In genomic region chr5:96716273-96717034, GRCm38 (mm10) we compare ENCODE assay signal across 16 mouse cellular contexts.
DNase-seq lines count a peak whose midpoint lies in the region; ATAC-seq and TF ChIP-seq lines count a peak whose summit lies in the region.
"Had no signal": no experiment of that assay in that cellular context is flagged by ENCODE, and none has a peak within 500 bp of the region (broad histone marks: within the 10 kb centered on the region; RNA-seq: fewer than 3 reads in every experiment).

No protein-coding gene starts in this region.

- TF ChIP-seq EP300 in stomach, postnatal 0 days (optimal IDR thresholded peaks at IDR 0.05), result no peak

- no peak for DNase-seq in liver, embryonic 11.5 days (ENCODE audit: low spot score)
- DNase-seq in stomach, postnatal 0 days (ENCODE audit: low spot score), result no peak
- DNase-seq in kidney, postnatal 14 days, result no peak
- DNase-seq in cerebellum, adult 11 months, result no peak
- DNase-seq: adrenal gland, adult 8-10 months; cerebellum, adult 11-12 months; cerebellum, postnatal 36 days; kidney, adult 18-20 months; kidney, postnatal 25 days; lung, postnatal 10 days had no signal

- TF ChIP-seq CTCF in stomach, postnatal 0 days (IDR thresholded peaks at IDR 0.05; ENCODE audit: low read depth), result no peak

- H3K9ac ChIP-seq in liver, embryonic 11.5 days (ENCODE audit: low read depth, low read length), result no peak overlapping the region
- no peak overlapping the region for H3K9ac ChIP-seq in liver, embryonic 12.5 days
- no peak overlapping the region for H3K9ac ChIP-seq in forebrain, embryonic 15.5 days (replicated peaks)
- no peak overlapping the region for H3K9ac ChIP-seq in hindbrain, embryonic 16.5 days (ENCODE audit: low read depth, low read length)
- H3K9ac ChIP-seq in stomach, postnatal 0 days (ENCODE audit: low read length), result no peak overlapping the region
- H3K9ac ChIP-seq: limb, embryonic 12.5 days; liver, embryonic 15.5 days had no signal

- H3K4me1 ChIP-seq in liver, embryonic 11.5 days (replicated peaks; ENCODE audit: control insufficient read depth, insufficient read depth, low read length), result no peaks in the 10 kb centered on the region; the same call in 1 of the 2 replicates
- H3K4me1 ChIP-seq in liver, embryonic 12.5 days, result no peaks in the 10 kb centered on the region
- peaks cover 8% of the 10 kb centered on the region for H3K4me1 ChIP-seq in forebrain, embryonic 15.5 days
- H3K4me1 ChIP-seq in hindbrain, embryonic 16.5 days (ENCODE audit: control insufficient read depth, insufficient read depth, low read depth, low read length), result peaks cover 3% of the 10 kb centered on the region
- H3K4me1 ChIP-seq in stomach, postnatal 0 days (replicated peaks; ENCODE audit: control insufficient read depth, insufficient read depth), result no peaks in the 10 kb centered on the region
- H3K4me1 ChIP-seq: limb, embryonic 12.5 days; liver, embryonic 15.5 days had no signal

- no peaks in the 10 kb centered on the region for H3K27me3 ChIP-seq in liver, embryonic 11.5 days (replicated peaks; ENCODE audit: control insufficient read depth, insufficient read depth, low read length)
- no peaks in the 10 kb centered on the region for H3K27me3 ChIP-seq in liver, embryonic 12.5 days (replicated peaks)
- H3K27me3 ChIP-seq in forebrain, embryonic 15.5 days, result no peaks in the 10 kb centered on the region
- no peaks in the 10 kb centered on the region for H3K27me3 ChIP-seq in hindbrain, embryonic 16.5 days (replicated peaks; ENCODE audit: control insufficient read depth, insufficient read depth, low read length)
- H3K27me3 ChIP-seq in stomach, postnatal 0 days (ENCODE audit: control insufficient read depth, insufficient read depth, low read length), result no peaks in the 10 kb centered on the region
- H3K27me3 ChIP-seq: limb, embryonic 12.5 days; liver, embryonic 15.5 days had no signal

- no peaks in the 10 kb centered on the region for H3K36me3 ChIP-seq in liver, embryonic 11.5 days (ENCODE audit: control insufficient read depth, insufficient read depth, low read length)
- no peaks in the 10 kb centered on the region for H3K36me3 ChIP-seq in liver, embryonic 12.5 days
- H3K36me3 ChIP-seq in forebrain, embryonic 15.5 days, result no peaks in the 10 kb centered on the region
- no peaks in the 10 kb centered on the region for H3K36me3 ChIP-seq in hindbrain, embryonic 16.5 days (ENCODE audit: control insufficient read depth, insufficient read depth, low read length)
- no peaks in the 10 kb centered on the region for H3K36me3 ChIP-seq in stomach, postnatal 0 days (ENCODE audit: control insufficient read depth, insufficient read depth, low read length)
- H3K36me3 ChIP-seq: limb, embryonic 12.5 days; liver, embryonic 15.5 days had no signal

- no peak overlapping the region for H3K4me3 ChIP-seq in liver, embryonic 11.5 days (ENCODE audit: low read depth, low read length)
- H3K4me3 ChIP-seq in liver, embryonic 12.5 days, result no peak overlapping the region
- no peak overlapping the region for H3K4me3 ChIP-seq in forebrain, embryonic 15.5 days
- H3K4me3 ChIP-seq in hindbrain, embryonic 16.5 days (ENCODE audit: low read length), result no peak overlapping the region
- no peak overlapping the region for H3K4me3 ChIP-seq in stomach, postnatal 0 days (ENCODE audit: low read depth, low read length)
- H3K4me3 ChIP-seq: erythroblast, embryonic 14.5 days; limb, embryonic 12.5 days; liver, embryonic 15.5 days had no signal

- peak; percentile 61 for ATAC-seq in liver, embryonic 11.5 days (replicated peaks; ENCODE audit: low FRiP score)
- no peak for ATAC-seq in liver, embryonic 12.5 days
- peak; percentile 46; the same call in 1 of the 2 replicates for ATAC-seq in forebrain, embryonic 15.5 days (replicated peaks)
- ATAC-seq in hindbrain, embryonic 16.5 days, result peak; percentile 43
- ATAC-seq in stomach, postnatal 0 days (ENCODE audit: low FRiP score, low TSS enrichment), result no peak

- no peak overlapping the region for H3K4me2 ChIP-seq in liver, embryonic 11.5 days
- H3K4me2 ChIP-seq in liver, embryonic 12.5 days, result no peak overlapping the region
- no peak overlapping the region for H3K4me2 ChIP-seq in forebrain, embryonic 15.5 days (replicated peaks)
- H3K4me2 ChIP-seq in hindbrain, embryonic 16.5 days (ENCODE audit: low read length), result no peak overlapping the region
- no peak overlapping the region for H3K4me2 ChIP-seq in stomach, postnatal 0 days (replicated peaks; ENCODE audit: low read depth)
- H3K4me2 ChIP-seq: limb, embryonic 12.5 days; liver, embryonic 15.5 days had no signal

- 46% methylated on average over 8 of the region's 8 CpGs for WGBS in liver, embryonic 11.5 days
- 39% methylated on average over 8 of the region's 8 CpGs for WGBS in liver, embryonic 12.5 days (ENCODE audit: insufficient replicate concordance)
- WGBS in forebrain, embryonic 15.5 days, result 43% methylated on average over 8 of the region's 8 CpGs
- 37% methylated on average over 8 of the region's 8 CpGs for WGBS in hindbrain, embryonic 16.5 days
- WGBS in stomach, postnatal 0 days, result 64% methylated on average over 8 of the region's 8 CpGs

- H3K9me3 ChIP-seq in liver, embryonic 11.5 days (ENCODE audit: control insufficient read depth, low read length), result no peaks in the 10 kb centered on the region
- no peaks in the 10 kb centered on the region for H3K9me3 ChIP-seq in liver, embryonic 12.5 days (replicated peaks)
- H3K9me3 ChIP-seq in forebrain, embryonic 15.5 days, result no peaks in the 10 kb centered on the region
- no peaks in the 10 kb centered on the region for H3K9me3 ChIP-seq in hindbrain, embryonic 16.5 days (ENCODE audit: control insufficient read depth, low read length)
- H3K9me3 ChIP-seq in stomach, postnatal 0 days (ENCODE audit: control insufficient read depth, low read length), result no peaks in the 10 kb centered on the region
- H3K9me3 ChIP-seq: limb, embryonic 12.5 days; liver, embryonic 15.5 days had no signal

- no peak overlapping the region for H3K27ac ChIP-seq in liver, embryonic 11.5 days (ENCODE audit: low read depth, low read length)
- H3K27ac ChIP-seq in liver, embryonic 12.5 days, result no peak overlapping the region
- peak overlapping the region; percentile 32 for H3K27ac ChIP-seq in forebrain, embryonic 15.5 days (replicated peaks)
- H3K27ac ChIP-seq in hindbrain, embryonic 16.5 days (ENCODE audit: low read depth, low read length), result no peak overlapping the region
- H3K27ac ChIP-seq in stomach, postnatal 0 days (replicated peaks), result no peak overlapping the region
- H3K27ac ChIP-seq: limb, embryonic 12.5 days; liver, embryonic 15.5 days had no signal

Comparison
In these comparisons a context has a peak if more than half of its experiments do, and no peak if none do; other contexts are left out.
1. ATAC-seq: peak in liver, embryonic 11.5 days (single experiment), forebrain, embryonic 15.5 days (single experiment) and hindbrain, embryonic 16.5 days (single experiment); none in liver, embryonic 12.5 days (single experiment) and stomach, postnatal 0 days (single experiment).